Mouse (Mus musculus) forebrain, embryonic 12.5 days (tissue): ENCODE data around the gene Ncf1. TPM values are rescaled to one million over a fixed set of nuclear protein-coding genes. Genes with fewer than 3 reads are reported as not detected.

Source experiments
- ATAC-seq: fragments of 200-750 bp; cut with Nextera tagmentation; 2 replicates; pipeline ENCODE4 v1.8.0; 2017; ENCODE audit warnings: moderate TSS enrichment; ENCODE audit not compliant: low FRiP score
- H3K27ac ChIP-seq: fragments of 300-500 bp; sonication (generic); 2 replicates; pipeline ENCODE4 v1.5.1; 2016; ENCODE audit warnings: mild to moderate bottlenecking
- H3K27me3 ChIP-seq: fragments of 300-500 bp; sonication (generic); 2 replicates; pipeline ENCODE4 v1.6.1; 2016; ENCODE audit warnings: mild to moderate bottlenecking
- H3K36me3 ChIP-seq: fragments of 300-500 bp; sonication (generic); replicated peaks from 2 replicates; pipeline ENCODE4 v1.6.1; 2016; ENCODE audit warnings: mild to moderate bottlenecking
- H3K4me1 ChIP-seq: fragments of 300-500 bp; sonication (generic); 2 replicates; pipeline ENCODE4 v1.6.1; 2016
- H3K4me2 ChIP-seq: fragments of 300-500 bp; sonication (generic); 2 replicates; pipeline ENCODE4 v1.6.1; 2016; ENCODE audit warnings: mild to moderate bottlenecking, moderate library complexity
- H3K4me3 ChIP-seq: fragments of 300-500 bp; sonication (generic); replicated peaks from 2 replicates; pipeline ENCODE4 v1.5.1; 2016; ENCODE audit warnings: mild to moderate bottlenecking
- H3K9ac ChIP-seq: fragments of 300-500 bp; sonication (generic); 2 replicates; pipeline ENCODE4 v1.6.1; 2016; ENCODE audit warnings: mild to moderate bottlenecking
- H3K9me3 ChIP-seq: fragments of 300-500 bp; sonication (generic); 2 replicates; pipeline ENCODE4 v1.6.1; 2016
- WGBS: fragments of 180-500 bp; shearing (Covaris S2); methylation state at CpG from one replicate; pipeline ENCODE4 v1.1.7; 2016; 5-methylcytosine and 5-hydroxymethylcytosine counted together
- polyA plus RNA-seq: library from polyadenylated mRNA; unstranded; fragments of >200 nt; fragmentation: Nextera tagmentation; extraction: Ambion mirVana; gene quantifications from 2 replicates; pipeline ENCODE4 v1.2.1, GENCODE M21; 2016

Ncf1 gene
- 1.4 and 2.0 TPM in 2 replicates for polyA plus RNA-seq

DNA sequence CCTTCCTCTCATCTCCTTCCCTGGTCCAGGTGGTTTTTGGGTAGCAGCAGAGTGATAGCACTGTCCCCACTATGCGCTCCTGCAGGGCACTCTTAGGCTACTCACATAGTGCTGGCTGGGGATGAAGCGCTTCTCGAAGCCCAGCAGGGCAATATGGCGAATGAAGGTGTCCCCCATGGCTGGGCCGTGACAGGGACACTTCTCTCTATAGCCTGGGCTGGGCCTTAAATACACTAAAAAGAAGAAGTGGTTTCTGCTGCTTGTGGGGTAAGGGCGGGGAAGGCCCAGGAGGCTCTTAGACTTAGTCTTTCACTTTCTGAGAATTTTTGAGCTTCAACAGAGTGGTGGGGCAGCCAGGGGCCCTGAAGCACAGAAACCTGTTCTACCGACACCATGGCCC, at the start of gene Ncf1:
Gene Ncf1 (minus strand): TSS at position 235 of the 400 bp plus-strand sequence.
- Histone ChIP-seq H3K36me3 (no peaks in the 10 kb centered on the region), H3K27ac (no peak within 1 kb of the TSS), H3K9ac (no peak within 1 kb of the TSS), H3K4me2 (no peak within 1 kb of the TSS), H3K4me1 (peaks cover 4% of the 10 kb centered on the region; the same call in 1 of the 2 replicates), H3K4me3 (no peak within 1 kb of the TSS), H3K27me3 (no peaks in the 10 kb centered on the region), H3K9me3 (no peaks in the 10 kb centered on the region)
- 87% methylated on average over 7 of the region's 7 CpGs for WGBS
- no peak for ATAC-seq

DNA sequence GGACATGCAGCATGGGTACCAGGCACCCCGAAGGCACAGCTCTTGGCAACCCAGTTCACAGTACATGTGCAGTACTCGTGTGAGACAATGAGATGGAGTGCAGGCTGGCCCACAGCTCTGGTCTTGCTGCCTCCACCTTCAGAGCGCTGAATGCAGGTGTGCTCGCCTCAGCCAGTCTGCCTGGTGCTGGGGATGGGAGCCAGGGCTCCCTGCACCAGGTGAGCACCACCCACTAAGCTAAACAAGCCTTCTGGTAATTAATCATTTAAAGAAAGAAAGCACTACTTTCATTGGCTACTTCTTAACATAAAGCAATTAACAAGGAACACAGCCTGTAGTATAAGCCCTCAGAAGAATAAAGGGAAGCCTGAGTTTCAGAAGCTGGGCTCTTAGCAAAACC, 47.7 kb upstream of the Ncf1 start:
- Histone ChIP-seq H3K4me2 (no peak overlapping the region), H3K4me1 (no peaks in the 10 kb centered on the region), H3K9ac (no peak overlapping the region), H3K27ac (no peak overlapping the region), H3K9me3 (no peaks in the 10 kb centered on the region), H3K36me3 (peaks cover 93% of the 10 kb centered on the region), H3K4me3 (no peak overlapping the region), H3K27me3 (no peaks in the 10 kb centered on the region)
- no peak for ATAC-seq
- whole genome bisulfite sequencing = 89% methylated on average over 4 of the region's 4 CpGs

DNA sequence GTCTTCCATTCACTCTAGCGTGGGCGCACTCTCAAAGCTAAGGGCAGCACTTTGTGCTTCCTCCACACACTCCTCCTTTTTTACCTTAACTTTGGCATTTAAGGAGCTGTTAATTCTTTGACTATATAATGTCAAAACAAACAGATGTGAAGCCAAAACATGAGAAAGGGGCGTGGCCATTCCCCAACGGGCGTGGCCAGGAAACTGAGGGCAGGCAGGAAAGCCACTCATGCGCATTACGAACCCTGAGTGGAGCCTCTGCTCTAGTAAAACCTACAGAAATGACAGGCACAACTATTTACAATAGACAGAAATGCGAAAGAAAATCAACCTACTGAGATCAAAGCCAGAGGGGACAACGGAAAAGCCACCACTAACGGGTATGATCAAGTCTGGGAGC, 46.1 kb upstream of the Ncf1 start:
- H3K27ac ChIP-seq = no peak overlapping the region
- 91% methylated on average over 10 of the region's 10 CpGs for WGBS
- H3K36me3 ChIP-seq = peaks cover 94% of the 10 kb centered on the region
- no peak overlapping the region for H3K4me3 ChIP-seq
- no peak overlapping the region for H3K9ac ChIP-seq
- H3K27me3 ChIP-seq = no peaks in the 10 kb centered on the region
- no peak for ATAC-seq
- H3K9me3 ChIP-seq = no peaks in the 10 kb centered on the region
- no peaks in the 10 kb centered on the region for H3K4me1 ChIP-seq
- H3K4me2 ChIP-seq = no peak overlapping the region

DNA sequence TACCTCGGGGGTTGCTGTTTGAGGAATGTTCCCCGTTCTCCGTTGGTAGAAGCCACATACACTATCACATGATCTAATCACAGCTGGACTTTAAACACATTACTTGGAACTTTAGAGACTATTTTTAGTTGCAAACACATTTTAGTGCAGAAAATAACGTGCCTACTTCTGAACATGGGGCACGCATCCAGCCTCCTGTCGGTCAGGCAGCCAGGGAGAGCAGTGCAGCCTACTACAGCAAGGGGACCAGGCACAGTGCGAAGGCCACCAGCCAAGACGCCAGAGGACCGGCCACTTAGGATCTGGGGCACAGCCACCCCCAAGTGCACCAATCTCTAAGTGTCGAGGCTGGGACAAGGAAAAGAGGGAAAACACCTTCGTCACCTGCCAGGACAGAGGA, 45.6 kb upstream of the Ncf1 start:
- Histone ChIP-seq H3K36me3 (peaks cover 94% of the 10 kb centered on the region), H3K4me3 (no peak overlapping the region)
- 93% methylated on average over 11 of the region's 11 CpGs for WGBS

DNA sequence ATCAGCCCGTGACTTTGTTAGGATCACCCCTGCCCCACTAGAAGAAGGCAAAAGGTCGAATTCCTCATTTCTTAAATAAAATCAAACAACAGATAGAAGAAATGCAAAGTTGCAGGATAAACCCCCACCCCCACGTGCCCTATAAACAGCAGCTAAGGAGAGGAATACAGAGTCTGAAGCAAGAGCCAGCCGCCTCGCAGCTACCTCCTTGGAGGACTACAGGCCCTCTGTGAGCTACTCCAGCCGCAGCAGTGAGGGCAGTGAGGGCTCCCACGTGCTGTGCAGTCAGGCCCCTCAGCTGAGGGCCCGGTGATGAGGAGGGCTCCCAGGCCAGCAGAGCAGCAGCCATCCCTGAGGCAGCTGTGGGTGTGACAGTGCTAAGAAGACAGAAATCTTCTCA, 44.3 kb upstream of the Ncf1 start:
- peaks cover 94% of the 10 kb centered on the region for H3K36me3 ChIP-seq

More for the DNA sequence above, 45.6 kb upstream of the Ncf1 start:
- H3K27ac ChIP-seq = no peak overlapping the region
- H3K4me2 ChIP-seq = no peak overlapping the region
- no peaks in the 10 kb centered on the region for H3K4me1 ChIP-seq
- no peaks in the 10 kb centered on the region for H3K9me3 ChIP-seq
- ATAC-seq = no peak
- no peaks in the 10 kb centered on the region for H3K27me3 ChIP-seq
- H3K9ac ChIP-seq = no peak overlapping the region

GRCm38 (mm10) chr5:134272761-134273160, 43.3 kb upstream of the Ncf1 start:
- peaks cover 94% of the 10 kb centered on the region for H3K36me3 ChIP-seq
- H3K9ac ChIP-seq = no peak overlapping the region
- no peak overlapping the region for H3K4me2 ChIP-seq
- no peaks in the 10 kb centered on the region for H3K9me3 ChIP-seq
- no peak overlapping the region for H3K27ac ChIP-seq
- 86% methylated on average over 11 of the region's 11 CpGs for WGBS
- H3K4me1 ChIP-seq = no peaks in the 10 kb centered on the region
- H3K4me3 ChIP-seq = no peak overlapping the region
- H3K27me3 ChIP-seq = no peaks in the 10 kb centered on the region
- no peak for ATAC-seq

More for the DNA sequence above, 44.3 kb upstream of the Ncf1 start:
- Histone ChIP-seq H3K4me2 (no peak overlapping the region), H3K27me3 (no peaks in the 10 kb centered on the region), H3K27ac (no peak overlapping the region), H3K4me3 (no peak overlapping the region), H3K9ac (no peak overlapping the region), H3K4me1 (no peaks in the 10 kb centered on the region), H3K9me3 (no peaks in the 10 kb centered on the region)
- ATAC-seq = no peak
- WGBS = 91% methylated on average over 8 of the region's 8 CpGs

DNA sequence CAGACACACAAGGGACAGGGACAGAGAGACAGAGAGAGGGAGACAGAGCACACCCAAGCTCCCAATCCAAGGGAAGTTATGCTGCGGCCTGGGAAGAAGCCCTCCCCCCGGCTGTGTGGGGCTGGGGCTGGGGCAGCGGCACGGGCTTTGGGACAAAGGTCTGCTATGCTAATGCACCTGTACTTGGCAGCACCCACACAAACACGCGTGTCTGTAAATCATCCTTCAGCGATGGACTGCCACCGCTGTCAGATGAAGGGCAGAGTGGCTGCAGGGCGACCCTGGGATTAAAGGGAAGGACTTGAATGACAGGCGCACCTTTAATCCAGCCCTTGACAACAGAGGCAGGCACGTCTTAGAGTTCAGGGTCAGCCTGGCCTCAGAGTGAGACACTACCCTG, 42.0 kb upstream of the Ncf1 start:
- Histone ChIP-seq H3K4me1 (no peaks in the 10 kb centered on the region), H3K27me3 (no peaks in the 10 kb centered on the region)

DNA sequence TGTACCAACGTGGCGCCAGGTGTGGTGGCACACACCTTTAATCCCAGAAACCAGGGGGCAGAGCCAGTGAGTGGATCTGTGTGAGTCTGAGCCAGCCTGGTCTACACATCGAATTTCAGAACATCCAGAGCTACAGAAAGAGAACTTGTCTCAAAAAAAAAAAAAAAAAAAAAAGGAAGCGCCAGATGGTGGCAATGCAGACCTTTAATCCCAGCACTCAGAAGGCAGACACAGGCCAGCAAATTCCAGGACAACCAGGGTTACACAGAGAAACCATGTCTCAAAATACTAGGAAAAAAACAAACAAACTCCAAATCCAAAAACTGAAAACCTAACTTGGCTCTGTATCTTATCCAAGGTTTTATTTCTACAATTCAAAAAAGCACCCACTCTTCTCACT, 41.1 kb upstream of the Ncf1 start:
- Histone ChIP-seq H3K4me3 (no peak overlapping the region), H3K4me2 (no peak overlapping the region), H3K4me1 (no peaks in the 10 kb centered on the region), H3K27me3 (no peaks in the 10 kb centered on the region), H3K36me3 (peaks cover 95% of the 10 kb centered on the region), H3K9ac (no peak overlapping the region), H3K27ac (no peak overlapping the region), H3K9me3 (no peaks in the 10 kb centered on the region)
- no peak for ATAC-seq
- WGBS = 94% methylated on average over 4 of the region's 4 CpGs

More for the DNA sequence above, 42.0 kb upstream of the Ncf1 start:
- 92% methylated on average over 11 of the region's 11 CpGs for WGBS
- Histone ChIP-seq H3K4me3 (no peak overlapping the region), H3K9me3 (no peaks in the 10 kb centered on the region), H3K9ac (no peak overlapping the region), H3K4me2 (no peak overlapping the region), H3K36me3 (peaks cover 93% of the 10 kb centered on the region), H3K27ac (no peak overlapping the region)
- no peak for ATAC-seq

DNA sequence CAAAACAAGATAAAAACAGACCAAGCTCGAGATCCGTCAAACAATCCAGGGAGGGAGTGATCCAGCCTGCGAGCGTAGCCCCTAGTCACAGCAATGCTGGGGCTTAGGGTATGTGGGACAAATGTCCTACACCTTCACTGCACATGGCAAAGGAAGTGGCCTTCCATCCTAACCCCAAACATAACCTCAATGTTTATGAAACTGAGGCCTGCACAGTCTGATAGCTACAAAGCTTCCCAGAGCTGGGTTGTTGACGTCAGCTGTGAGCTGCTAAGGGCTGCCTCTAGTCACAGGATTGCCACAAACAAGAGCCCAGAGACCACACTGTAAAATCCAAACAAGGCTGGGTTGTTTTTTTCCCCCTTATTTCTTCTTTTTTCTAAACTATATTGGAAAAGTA, 40.3 kb upstream of the Ncf1 start:
- H3K4me2 ChIP-seq = no peak overlapping the region
- no peak overlapping the region for H3K27ac ChIP-seq
- ATAC-seq = no peak
- H3K9ac ChIP-seq = no peak overlapping the region
- WGBS = 89% methylated on average over 5 of the region's 5 CpGs
- no peaks in the 10 kb centered on the region for H3K4me1 ChIP-seq
- H3K36me3 ChIP-seq = peaks cover 95% of the 10 kb centered on the region
- no peak overlapping the region for H3K4me3 ChIP-seq
- H3K9me3 ChIP-seq = no peaks in the 10 kb centered on the region
- H3K27me3 ChIP-seq = no peaks in the 10 kb centered on the region

GRCm38 (mm10) chr5:134268751-134269150, 39.3 kb upstream of the Ncf1 start:
- ATAC-seq = no peak
- WGBS = 93% methylated on average over 8 of the region's 8 CpGs
- Histone ChIP-seq H3K9me3 (no peaks in the 10 kb centered on the region), H3K4me3 (no peak overlapping the region), H3K36me3 (peaks cover 97% of the 10 kb centered on the region), H3K4me2 (no peak overlapping the region), H3K4me1 (no peaks in the 10 kb centered on the region), H3K27ac (no peak overlapping the region), H3K27me3 (no peaks in the 10 kb centered on the region), H3K9ac (no peak overlapping the region)

DNA sequence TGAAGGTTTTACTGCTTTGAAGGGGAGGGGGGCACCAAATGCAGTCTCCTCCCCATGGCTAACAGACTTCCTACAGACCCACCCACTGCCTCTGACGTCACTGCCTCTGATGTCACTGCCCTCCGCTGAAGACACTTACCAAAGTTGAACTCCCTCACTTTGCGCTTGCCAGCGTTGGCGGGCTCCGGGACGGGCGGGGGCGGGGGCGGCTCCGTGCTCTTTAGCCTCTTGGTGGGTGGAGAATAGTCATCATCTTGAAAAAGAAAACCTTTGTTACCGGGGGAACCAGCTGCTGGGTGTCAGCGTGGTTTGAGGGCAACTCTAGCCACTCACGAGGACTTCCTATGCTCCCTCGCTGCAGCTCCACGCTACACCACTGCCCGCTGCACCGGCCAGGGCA, 37.0 kb upstream of the Ncf1 start:
- no peak overlapping the region for H3K9ac ChIP-seq
- no peaks in the 10 kb centered on the region for H3K9me3 ChIP-seq
- no peaks in the 10 kb centered on the region for H3K4me1 ChIP-seq
- no peak overlapping the region for H3K4me2 ChIP-seq
- H3K27me3 ChIP-seq = no peaks in the 10 kb centered on the region
- no peak overlapping the region for H3K4me3 ChIP-seq
- peaks cover 97% of the 10 kb centered on the region for H3K36me3 ChIP-seq
- ATAC-seq = no peak
- 86% methylated on average over 18 of the region's 18 CpGs for WGBS
- H3K27ac ChIP-seq = no peak overlapping the region

GRCm38 (mm10) chr5:134265890-134266289, 36.5 kb upstream of the Ncf1 start:
- H3K4me3 ChIP-seq = no peak overlapping the region
- H3K27ac ChIP-seq = no peak overlapping the region
- no peaks in the 10 kb centered on the region for H3K4me1 ChIP-seq
- no peaks in the 10 kb centered on the region for H3K9me3 ChIP-seq
- H3K9ac ChIP-seq = no peak overlapping the region
- ATAC-seq = no peak
- no peak overlapping the region for H3K4me2 ChIP-seq
- WGBS = 75% methylated on average over 2 of the region's 2 CpGs
- H3K27me3 ChIP-seq = no peaks in the 10 kb centered on the region
- peaks cover 97% of the 10 kb centered on the region for H3K36me3 ChIP-seq

- Histone ChIP-seq H3K4me2 (no peak overlapping the region), H3K4me1 (no peaks in the 10 kb centered on the region), H3K27ac (no peak overlapping the region), H3K36me3 (peaks cover 97% of the 10 kb centered on the region), H3K4me3 (no peak overlapping the region), H3K9ac (no peak overlapping the region), H3K27me3 (no peaks in the 10 kb centered on the region), H3K9me3 (no peaks in the 10 kb centered on the region)
- no peak for ATAC-seq
- 89% methylated on average over 9 of the region's 9 CpGs for WGBS
Measured at GRCm38 (mm10) chr5:134260001-134260636, 30.7 kb upstream of the Ncf1 start.
